Mouse (Mus musculus): ENCODE measurements at regions not wholly inside any gene's neighbourhood (a gene's known extent, or its start where the extent isn't known, plus 50 kb on each side); places are given as distances from the start of the nearest gene placed in this dataset.

DNA sequence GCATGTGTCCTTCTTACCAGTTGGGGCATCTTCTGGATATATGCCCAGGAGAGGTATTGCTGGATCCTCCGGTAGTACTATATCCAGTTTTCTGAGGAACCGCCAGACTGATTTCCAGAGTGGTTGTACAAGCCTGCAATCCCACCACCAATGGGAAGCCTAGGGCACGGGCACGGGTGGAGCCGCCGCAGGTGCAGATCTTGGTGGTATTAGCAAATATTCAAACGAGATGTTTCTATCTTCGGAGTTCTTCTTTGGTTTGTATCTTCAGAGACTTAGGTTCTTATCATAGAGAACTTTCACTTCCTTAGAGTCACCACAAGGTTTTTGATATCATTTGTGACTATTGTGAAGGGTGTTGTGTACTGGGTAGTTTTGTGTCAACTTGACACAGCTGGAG is 103.1 kb downstream of the Btbd35f12 start:
- DNase-seq (ENCODE audit: extremely low spot score): peak; percentile 10
